Mouse (Mus musculus) heart, adult 2 months (tissue): ENCODE data around the gene Gm42688.

Source experiments
- CTCF ChIP-seq: fragments of 200-600 bp; IDR thresholded peaks from 2 replicates; pipeline ENCODE4 v1.8.1; 2022; ENCODE audit warnings: antibody characterized with exemption, mild to moderate bottlenecking, moderate library complexity
- EP300 ChIP-seq: fragments of 200-500 bp; IDR thresholded peaks from 2 replicates; pipeline ENCODE4 v1.6.1; 2011; ENCODE audit warnings: low read depth, low read length, control low read depth; ENCODE audit not compliant: insufficient read depth
- POLR2A ChIP-seq: fragments of 200-500 bp; IDR thresholded peaks from 2 replicates; pipeline ENCODE4 v1.6.1; 2011; ENCODE audit warnings: mild to moderate bottlenecking, low read depth, low read length, control low read depth; ENCODE audit not compliant: insufficient read depth

DNA sequence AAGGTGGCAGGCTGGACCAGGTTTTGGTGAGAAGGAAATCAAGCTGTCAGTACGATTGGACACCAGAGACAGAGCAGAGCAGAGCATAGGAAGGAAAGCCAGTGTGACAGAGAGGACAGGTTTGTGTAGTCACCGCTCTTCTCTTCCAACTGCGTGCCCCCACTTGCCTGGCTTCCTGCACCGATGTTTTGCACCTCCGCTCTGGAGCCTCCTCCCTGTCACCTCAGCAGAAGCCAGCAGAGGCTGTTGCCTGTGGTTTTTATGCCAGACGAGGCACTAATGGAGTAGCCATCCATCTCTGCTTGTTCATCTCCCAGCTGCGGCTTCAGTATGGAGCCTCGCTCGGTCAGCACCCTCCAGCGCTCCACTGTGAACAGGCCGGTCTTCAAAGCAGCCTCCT is 41.5 kb downstream of the Gm42688 start:
- no peak for TF ChIP-seq POLR2A
- no peak for TF ChIP-seq CTCF
- no peak for TF ChIP-seq EP300
